Mouse (Mus musculus): ENCODE data around the gene Prdx5.
"Not testable (repeated sequence)": the region's sequence is repeated elsewhere in the genome, so short reads cannot be mapped to it uniquely, and the experiment has no call there.

Prdx5 gene

GRCm38 (mm10) chr19:6895608-6896305, 14.1 kb downstream of the Prdx5 start:
- not testable (repeated sequence) for DNase-seq (ENCODE audit: extremely low spot score, low read depth, low spot score)

- no peak for DNase-seq (ENCODE audit: extremely low spot score, low read depth, low spot score)
These were observed 16.0 kb downstream of the Prdx5 start for GRCm38 (mm10) chr19:6893731-6894451.

- DNase-seq (ENCODE audit: extremely low spot score, low read depth, low spot score), result no peak
These were observed 17.4 kb downstream of the Prdx5 start for GRCm38 (mm10) chr19:6892512-6892911.

GRCm38 (mm10) chr19:6877965-6878364, 31.9 kb downstream of the Prdx5 start:
- DNase-seq (ENCODE audit: extremely low spot score, low read depth, low spot score), result no peak

GRCm38 (mm10) chr19:6876799-6877198, 33.1 kb downstream of the Prdx5 start:
- DNase-seq (ENCODE audit: extremely low spot score, low read depth, low spot score), result no peak

- DNase-seq (ENCODE audit: extremely low spot score, low read depth, low spot score), result no peak
These were observed 34.1 kb downstream of the Prdx5 start for GRCm38 (mm10) chr19:6875834-6876233.

GRCm38 (mm10) chr19:6874257-6874656, 35.6 kb downstream of the Prdx5 start:
- DNase-seq (ENCODE audit: extremely low spot score, low read depth, low spot score), result no peak

GRCm38 (mm10) chr19:6872701-6873100, 37.2 kb downstream of the Prdx5 start:
- no peak for DNase-seq (ENCODE audit: extremely low spot score, low read depth, low spot score)

- DNase-seq (ENCODE audit: extremely low spot score, low read depth, low spot score), result no peak
These were observed 38.2 kb downstream of the Prdx5 start for GRCm38 (mm10) chr19:6871574-6872271.

- DNase-seq (ENCODE audit: extremely low spot score, low read depth, low spot score), result no peak
These were observed 40.6 kb downstream of the Prdx5 start for GRCm38 (mm10) chr19:6869355-6869754.

GRCm38 (mm10) chr19:6861451-6861850, 48.5 kb downstream of the Prdx5 start:
- no peak for DNase-seq (ENCODE audit: extremely low spot score, low read depth, low spot score)

- no peak for DNase-seq (ENCODE audit: extremely low spot score, low read depth, low spot score)
These were observed 49.2 kb downstream of the Prdx5 start for GRCm38 (mm10) chr19:6860706-6861105.

GRCm38 (mm10) chr19:6859971-6860370, 49.9 kb downstream of the Prdx5 start:
- DNase-seq (ENCODE audit: extremely low spot score, low read depth, low spot score), result no peak

GRCm38 (mm10) chr19:6859032-6859651, 50.8 kb downstream of the Prdx5 start:
- no peak for DNase-seq (ENCODE audit: extremely low spot score, low read depth, low spot score)

- DNase-seq (ENCODE audit: extremely low spot score, low read depth, low spot score), result no peak
These were observed 51.9 kb downstream of the Prdx5 start, which contains the start of gene Ccdc88b for GRCm38 (mm10) chr19:6858031-6858430. TSS of gene Ccdc88b (minus strand) at chr19:6858211.

GRCm38 (mm10) chr19:6857391-6858005, 52.4 kb downstream of the Prdx5 start:
- DNase-seq (ENCODE audit: extremely low spot score, low read depth, low spot score), result no peak

GRCm38 (mm10) chr19:6857003-6857360, 52.9 kb downstream of the Prdx5 start:
- no peak for DNase-seq (ENCODE audit: extremely low spot score, low read depth, low spot score)
